Mouse (Mus musculus): ENCODE data around the gene Kifc5b. TPM values are rescaled to one million over a fixed set of nuclear protein-coding genes. Genes with fewer than 3 reads are reported as not detected.
"Not testable (repeated sequence)": the region's sequence is repeated elsewhere in the genome, so short reads cannot be mapped to it uniquely, and the experiment has no call there.

Gene Kifc5b
- polyA plus RNA-seq, 1 experiment from 2014 or later, result 5.2 TPM

DNA sequence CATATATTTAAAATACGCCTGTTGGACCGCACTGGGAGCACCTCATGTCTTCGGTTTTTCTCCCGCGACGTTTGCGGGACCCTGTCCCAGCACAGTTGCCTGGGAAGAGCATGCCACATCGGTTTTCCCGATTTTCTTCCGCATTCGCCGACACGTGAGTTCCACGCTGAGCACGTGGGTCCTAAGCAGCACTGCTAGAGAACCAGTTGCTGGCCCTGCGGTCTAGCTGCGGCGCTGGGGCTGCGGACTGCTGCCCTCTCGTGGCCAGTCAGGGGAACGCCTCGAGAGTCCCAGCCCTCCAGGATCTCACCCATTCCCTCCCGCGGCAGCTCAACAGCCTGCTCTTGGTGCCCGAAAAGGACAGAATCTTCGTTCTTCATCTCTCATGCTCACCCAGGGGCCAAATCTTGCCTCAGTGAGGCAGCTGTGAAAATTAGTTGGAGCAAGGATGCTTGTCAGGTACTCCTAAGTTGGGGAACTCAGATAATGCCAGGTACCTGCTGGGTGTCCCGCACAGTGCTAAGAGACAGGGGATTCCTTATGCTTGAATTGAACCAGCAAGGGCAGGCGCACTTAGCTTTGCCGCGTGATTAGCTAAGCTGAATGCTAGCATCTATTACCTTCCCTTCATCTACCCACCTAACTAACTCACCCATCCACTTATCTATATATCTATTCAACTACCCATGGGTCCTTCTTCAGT lies 30.7 kb upstream of the Kifc5b start:
- H3K27ac ChIP-seq (ENCODE audit: poor library complexity, severe bottlenecking), result peak overlapping the region; percentile 91; the same call in 1 of the 2 replicates
- peaks cover under 1% of the 10 kb centered on the region; the same call in 1 of the 2 replicates for H3K36me3 ChIP-seq
- H3K4me2 ChIP-seq, result peak overlapping the region; percentile 73
- H3K27me3 ChIP-seq (replicated peaks), result no peaks in the 10 kb centered on the region
- H3K9ac ChIP-seq, result peak overlapping the region; percentile 73; the same call in 1 of the 2 replicates
- peak overlapping the region; percentile 46 for H3K4me3 ChIP-seq
- 0 out of 2 replicates have a peak, but pooled peaks cover under 1% of the 10 kb centered on the region for H3K9me3 ChIP-seq (replicated peaks)
- 8% methylated on average over 30 of the region's 30 CpGs for WGBS
- peak; percentile 72 for ATAC-seq (ENCODE audit: insufficient number of reproducible peaks, low FRiP score)
- H3K4me1 ChIP-seq (replicated peaks), result peaks cover 36% of the 10 kb centered on the region

DNA sequence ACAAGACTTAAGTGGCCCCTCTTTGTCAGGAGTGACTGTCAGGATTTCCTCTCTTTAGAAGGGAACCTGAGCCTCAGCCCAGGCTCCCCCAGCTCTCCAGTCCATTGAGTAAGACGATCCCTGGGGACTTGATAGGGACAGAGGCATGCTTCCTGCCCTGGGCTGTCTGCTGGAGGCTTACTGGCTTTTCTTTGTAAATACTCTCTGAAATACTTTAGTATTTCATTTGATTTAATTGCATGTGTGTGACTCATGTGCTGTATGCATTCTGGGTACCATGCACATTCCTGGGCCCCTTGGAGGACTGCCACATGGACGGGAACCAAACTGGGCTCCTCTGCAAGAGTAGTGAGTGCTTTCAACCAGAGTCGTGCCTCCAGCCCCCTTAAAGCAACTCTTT lies 29.0 kb upstream of the Kifc5b start:
- peak overlapping the region; percentile 55 for H3K27ac ChIP-seq (ENCODE audit: poor library complexity, severe bottlenecking)
- H3K27me3 ChIP-seq (replicated peaks), result no peaks in the 10 kb centered on the region
- no peak overlapping the region for H3K4me3 ChIP-seq
- H3K4me2 ChIP-seq, result no peak overlapping the region
- H3K36me3 ChIP-seq, result no peaks in the 10 kb centered on the region
- peaks cover 52% of the 10 kb centered on the region for H3K4me1 ChIP-seq (replicated peaks)
- H3K9ac ChIP-seq, result no peak overlapping the region
- 17% methylated on average over 3 of the region's 3 CpGs for WGBS
- no peaks in the 10 kb centered on the region for H3K9me3 ChIP-seq (replicated peaks)
- ATAC-seq (ENCODE audit: insufficient number of reproducible peaks, low FRiP score), result no peak

DNA sequence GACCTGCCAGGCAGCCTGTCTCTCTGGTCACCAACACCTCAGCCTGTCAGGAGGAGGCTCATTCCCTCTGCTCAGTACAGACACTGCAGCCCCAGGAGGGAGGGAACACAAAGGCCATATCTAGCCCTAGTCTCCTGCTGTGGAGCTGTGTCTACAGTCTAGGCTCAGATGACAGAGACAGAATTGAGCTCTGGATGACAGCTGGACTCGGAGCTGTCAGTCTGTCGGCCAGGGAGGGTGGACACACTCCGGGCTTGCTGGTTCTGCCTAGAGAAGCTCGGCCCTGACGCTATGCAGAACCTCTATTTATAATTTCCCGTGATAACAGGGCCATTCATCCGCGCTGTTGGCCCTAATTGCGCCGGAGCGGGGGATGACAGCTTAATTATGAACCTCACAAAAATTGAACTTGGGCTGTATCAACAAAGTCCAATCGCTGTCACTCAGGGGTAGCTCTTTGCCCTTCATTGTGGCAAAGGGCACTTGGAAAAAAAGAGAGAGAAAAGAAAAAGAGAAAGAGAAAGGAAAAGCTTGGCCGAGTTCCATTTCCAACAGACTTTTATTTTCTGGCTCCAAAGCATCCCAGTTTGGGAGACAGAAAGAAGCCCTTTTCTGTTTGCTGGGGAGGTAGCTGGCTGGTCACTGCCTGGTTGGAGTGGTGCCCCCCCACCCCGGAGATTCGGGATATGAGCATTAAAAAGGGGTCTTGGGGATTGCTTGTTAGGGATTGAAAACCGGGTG lies 24.1 kb upstream of the Kifc5b start:
- Histone ChIP-seq H3K9me3 (replicated peaks) (no peaks in the 10 kb centered on the region), H3K4me2 (peak overlapping the region; percentile 48), H3K27me3 (replicated peaks) (no peaks in the 10 kb centered on the region), H3K36me3 (no peaks in the 10 kb centered on the region), H3K4me3 (peak overlapping the region; percentile 9; the same call in 1 of the 2 replicates), H3K27ac (ENCODE audit: poor library complexity, severe bottlenecking) (peak overlapping the region; percentile 86), H3K9ac (0 out of 2 replicates have a peak overlapping the region, but pooled peaks have one; percentile 7), H3K4me1 (replicated peaks) (peaks cover 54% of the 10 kb centered on the region)
- WGBS, result 23% methylated on average over 16 of the region's 16 CpGs
- peak; percentile 86 for ATAC-seq (ENCODE audit: insufficient number of reproducible peaks, low FRiP score)

DNA sequence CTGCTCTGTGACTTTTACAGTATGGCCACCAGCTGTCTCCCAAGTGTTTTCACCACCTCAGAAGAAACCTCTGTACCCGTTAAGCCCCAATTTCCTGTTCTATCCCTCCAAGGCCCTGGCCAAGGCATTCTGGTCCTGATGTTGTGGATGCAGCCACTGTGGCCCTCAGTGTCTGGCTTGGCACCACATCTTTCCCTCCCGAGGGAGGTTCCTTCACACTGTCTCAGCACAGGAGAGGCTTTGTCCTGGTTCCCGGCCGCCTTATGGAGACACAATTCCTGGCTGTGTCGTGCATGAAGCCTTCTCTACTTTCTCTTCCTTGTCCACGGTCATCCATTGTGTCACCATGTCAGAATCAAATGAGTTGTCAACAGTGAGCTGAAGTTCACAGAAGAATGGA lies 23.4 kb upstream of the Kifc5b start:
- H3K4me3 ChIP-seq, result no peak overlapping the region
- H3K4me2 ChIP-seq, result 0 out of 2 replicates have a peak overlapping the region, but pooled peaks have one; percentile 48
- 41% methylated on average over 6 of the region's 6 CpGs for WGBS
- ATAC-seq (ENCODE audit: insufficient number of reproducible peaks, low FRiP score), result no peak
- no peaks in the 10 kb centered on the region for H3K9me3 ChIP-seq (replicated peaks)
- peak overlapping the region; percentile 86 for H3K27ac ChIP-seq (ENCODE audit: poor library complexity, severe bottlenecking)
- no peaks in the 10 kb centered on the region for H3K36me3 ChIP-seq
- no peaks in the 10 kb centered on the region for H3K27me3 ChIP-seq (replicated peaks)
- peaks cover 48% of the 10 kb centered on the region for H3K4me1 ChIP-seq (replicated peaks)
- H3K9ac ChIP-seq, result peak overlapping the region; percentile 32; the same call in 1 of the 2 replicates

DNA sequence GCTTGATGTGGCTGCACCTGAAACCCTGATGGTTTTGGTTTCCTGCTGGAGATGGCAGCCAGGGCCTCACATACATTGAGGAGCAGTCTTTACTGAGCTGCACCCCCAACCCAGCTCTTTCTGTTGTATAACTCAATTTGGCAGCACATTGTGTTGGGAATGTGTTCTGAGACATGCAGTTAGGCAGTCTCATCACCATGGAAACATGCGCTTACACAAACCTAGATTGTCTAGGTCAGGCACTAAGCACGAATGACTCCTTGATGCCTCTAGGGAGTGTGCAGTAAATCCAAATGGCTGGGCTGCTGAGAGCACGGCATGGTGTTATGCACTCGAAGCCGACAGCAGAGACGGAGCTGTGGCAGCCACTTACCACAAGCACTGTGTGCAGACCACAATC lies 22.5 kb upstream of the Kifc5b start:
- Histone ChIP-seq H3K9me3 (replicated peaks) (no peaks in the 10 kb centered on the region), H3K4me1 (replicated peaks) (peaks cover 47% of the 10 kb centered on the region), H3K9ac (no peak overlapping the region), H3K27me3 (replicated peaks) (no peaks in the 10 kb centered on the region), H3K27ac (ENCODE audit: poor library complexity, severe bottlenecking) (peak overlapping the region; percentile 86), H3K36me3 (no peaks in the 10 kb centered on the region), H3K4me3 (no peak overlapping the region), H3K4me2 (no peak overlapping the region)
- ATAC-seq (ENCODE audit: insufficient number of reproducible peaks, low FRiP score), result no peak
- WGBS, result 79% methylated on average over 6 of the region's 6 CpGs

DNA sequence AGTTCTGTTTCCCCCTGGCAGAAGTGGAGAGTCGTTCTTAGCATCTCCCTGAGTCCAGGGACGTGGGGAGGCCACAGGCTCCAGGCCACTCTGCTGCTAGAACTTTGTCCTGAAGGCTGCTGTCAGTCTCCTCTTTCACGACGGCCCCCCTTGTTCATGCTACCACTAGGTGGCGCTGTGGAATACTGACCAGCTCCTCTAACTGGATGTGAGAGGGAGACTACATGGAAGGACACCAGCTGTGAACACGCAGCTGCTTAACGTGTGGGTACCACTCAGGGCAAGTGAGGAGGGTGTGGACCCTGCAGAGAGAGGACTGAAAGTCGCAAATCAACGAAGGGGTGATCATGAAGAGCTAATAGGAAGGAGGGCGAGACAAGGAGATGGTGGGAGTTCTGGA lies 21.3 kb upstream of the Kifc5b start:
- no peaks in the 10 kb centered on the region for H3K9me3 ChIP-seq (replicated peaks)
- no peaks in the 10 kb centered on the region for H3K27me3 ChIP-seq (replicated peaks)
- no peak overlapping the region for H3K4me3 ChIP-seq
- WGBS, result 16% methylated on average over 10 of the region's 10 CpGs
- no peak overlapping the region for H3K9ac ChIP-seq
- no peak for ATAC-seq (ENCODE audit: insufficient number of reproducible peaks, low FRiP score)
- H3K36me3 ChIP-seq, result no peaks in the 10 kb centered on the region
- H3K4me1 ChIP-seq (replicated peaks), result peaks cover 47% of the 10 kb centered on the region
- no peak overlapping the region for H3K4me2 ChIP-seq
- no peak overlapping the region for H3K27ac ChIP-seq (ENCODE audit: poor library complexity, severe bottlenecking)

- ATAC-seq (ENCODE audit: insufficient number of reproducible peaks, low FRiP score), result no peak
- no peaks in the 10 kb centered on the region for H3K27me3 ChIP-seq (replicated peaks)
- no peaks in the 10 kb centered on the region; the same call in 1 of the 2 replicates for H3K9me3 ChIP-seq (replicated peaks)
- 78% methylated on average over 6 of the region's 6 CpGs for WGBS
- H3K4me3 ChIP-seq, result no peak overlapping the region
- no peak overlapping the region for H3K4me2 ChIP-seq
- H3K9ac ChIP-seq, result no peak overlapping the region
- H3K27ac ChIP-seq (ENCODE audit: poor library complexity, severe bottlenecking), result no peak overlapping the region
- H3K4me1 ChIP-seq (replicated peaks), result peaks cover 12% of the 10 kb centered on the region
- H3K36me3 ChIP-seq, result no peaks in the 10 kb centered on the region
These were observed 16.0 kb upstream of the Kifc5b start for GRCm38 (mm10) chr17:26900916-26901315.

- H3K9me3 ChIP-seq (replicated peaks), result peaks cover 9% of the 10 kb centered on the region
- no peaks in the 10 kb centered on the region for H3K4me1 ChIP-seq (replicated peaks)
- H3K4me2 ChIP-seq, result no peak overlapping the region
- no peak for ATAC-seq (ENCODE audit: insufficient number of reproducible peaks, low FRiP score)
- WGBS, result 52% methylated on average over 5 of the region's 5 CpGs
- H3K4me3 ChIP-seq, result no peak overlapping the region
- H3K36me3 ChIP-seq, result no peaks in the 10 kb centered on the region
- no peak overlapping the region for H3K27ac ChIP-seq (ENCODE audit: poor library complexity, severe bottlenecking)
- H3K27me3 ChIP-seq (replicated peaks), result no peaks in the 10 kb centered on the region
- 0 out of 2 replicates have a peak overlapping the region, but pooled peaks have one; percentile 15 for H3K9ac ChIP-seq
These were observed 12.6 kb upstream of the Kifc5b start for GRCm38 (mm10) chr17:26904320-26904719.

DNA sequence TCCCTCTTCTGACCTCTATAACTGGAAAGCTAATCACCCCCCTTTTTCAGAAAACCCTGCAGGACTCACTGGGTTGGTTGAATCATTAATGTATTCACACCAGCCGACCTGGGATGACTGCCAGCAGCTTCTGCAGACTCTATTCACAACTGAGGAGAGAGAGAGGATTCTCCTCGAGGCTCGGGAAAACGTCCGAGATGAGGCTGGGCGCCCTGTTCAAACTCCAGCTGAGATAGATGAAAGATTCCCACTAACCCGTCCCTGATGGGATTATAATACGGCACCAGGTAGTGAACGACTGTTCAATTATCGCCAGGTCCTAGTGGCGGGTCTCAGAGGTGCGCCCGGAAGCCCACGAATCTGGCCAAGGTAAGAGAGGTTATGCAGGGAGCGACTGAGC lies 9.4 kb upstream of the Kifc5b start:
- WGBS, result 87% methylated on average over 15 of the region's 15 CpGs
- H3K36me3 ChIP-seq; H3K9ac ChIP-seq; H3K27ac ChIP-seq (ENCODE audit: poor library complexity, severe bottlenecking); H3K4me2 ChIP-seq; ATAC-seq (ENCODE audit: insufficient number of reproducible peaks, low FRiP score); H3K4me3 ChIP-seq; H3K27me3 ChIP-seq (replicated peaks); H3K4me1 ChIP-seq (replicated peaks); H3K9me3 ChIP-seq (replicated peaks): not testable (repeated sequence)

DNA sequence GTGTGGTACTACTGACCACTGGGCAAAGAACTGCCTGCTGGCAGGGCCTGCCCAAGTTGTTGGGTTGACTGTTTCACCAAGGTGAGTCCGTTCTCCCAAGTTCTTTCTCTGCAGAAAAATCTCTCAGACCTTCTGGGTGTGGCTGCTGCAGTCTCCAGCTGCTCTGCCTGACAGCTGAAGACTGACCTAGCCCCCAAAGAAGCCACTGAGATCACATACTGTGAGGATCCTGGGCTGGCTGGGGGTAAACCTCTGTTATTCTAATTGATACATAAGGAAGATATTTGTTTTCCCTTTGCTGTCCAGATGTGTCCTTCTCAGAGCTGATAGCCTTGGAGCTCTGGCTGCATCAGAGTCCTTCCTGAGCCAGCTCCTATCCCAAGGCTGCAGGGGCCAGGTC lies 1.6 kb upstream of the Kifc5b start:
- Histone ChIP-seq H3K36me3 (no peaks in the 10 kb centered on the region), H3K4me2 (no peak overlapping the region), H3K27me3 (replicated peaks) (no peaks in the 10 kb centered on the region), H3K4me3 (no peak overlapping the region), H3K4me1 (replicated peaks) (peaks cover 14% of the 10 kb centered on the region; the same call in 1 of the 2 replicates), H3K9me3 (replicated peaks) (no peaks in the 10 kb centered on the region), H3K9ac (no peak overlapping the region), H3K27ac (ENCODE audit: poor library complexity, severe bottlenecking) (no peak overlapping the region)
- no peak for ATAC-seq (ENCODE audit: insufficient number of reproducible peaks, low FRiP score)
- 53% methylated on average over 1 of the region's 1 CpGs for WGBS

DNA sequence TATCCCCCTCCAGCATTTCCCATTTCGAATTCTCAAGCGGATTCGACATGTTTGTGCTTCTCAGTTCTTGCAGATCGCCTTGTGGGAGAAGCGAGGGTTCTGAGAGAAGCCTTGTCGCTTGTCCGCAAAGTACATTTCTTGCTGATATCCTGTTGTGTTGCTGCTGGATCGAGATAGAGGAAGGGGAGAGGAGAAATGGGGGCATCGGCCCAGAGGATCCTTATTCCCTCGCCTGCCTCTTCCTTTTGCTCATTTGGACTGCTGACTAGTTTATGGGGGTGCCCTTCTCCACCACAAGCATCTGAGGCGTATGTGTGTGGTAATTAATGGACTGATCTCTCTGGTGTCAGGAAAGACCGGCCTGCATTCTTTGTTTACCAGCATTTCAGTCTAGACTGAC lies 669 bp downstream of the Kifc5b start:
- H3K27ac ChIP-seq (ENCODE audit: poor library complexity, severe bottlenecking), result peak overlapping the region; percentile 81
- peak overlapping the region; percentile 73 for H3K4me2 ChIP-seq
- WGBS, result 2% methylated on average over 12 of the region's 12 CpGs
- peak overlapping the region; percentile 76 for H3K4me3 ChIP-seq
- not testable (repeated sequence) for H3K9me3 ChIP-seq (replicated peaks); ATAC-seq (ENCODE audit: insufficient number of reproducible peaks, low FRiP score); H3K27me3 ChIP-seq (replicated peaks)
- H3K4me1 ChIP-seq (replicated peaks), result peaks cover 14% of the 10 kb centered on the region; the same call in 1 of the 2 replicates
- H3K9ac ChIP-seq, result peak overlapping the region; percentile 81
- H3K36me3 ChIP-seq, result peaks cover 11% of the 10 kb centered on the region
